In the genomic region with DNA sequence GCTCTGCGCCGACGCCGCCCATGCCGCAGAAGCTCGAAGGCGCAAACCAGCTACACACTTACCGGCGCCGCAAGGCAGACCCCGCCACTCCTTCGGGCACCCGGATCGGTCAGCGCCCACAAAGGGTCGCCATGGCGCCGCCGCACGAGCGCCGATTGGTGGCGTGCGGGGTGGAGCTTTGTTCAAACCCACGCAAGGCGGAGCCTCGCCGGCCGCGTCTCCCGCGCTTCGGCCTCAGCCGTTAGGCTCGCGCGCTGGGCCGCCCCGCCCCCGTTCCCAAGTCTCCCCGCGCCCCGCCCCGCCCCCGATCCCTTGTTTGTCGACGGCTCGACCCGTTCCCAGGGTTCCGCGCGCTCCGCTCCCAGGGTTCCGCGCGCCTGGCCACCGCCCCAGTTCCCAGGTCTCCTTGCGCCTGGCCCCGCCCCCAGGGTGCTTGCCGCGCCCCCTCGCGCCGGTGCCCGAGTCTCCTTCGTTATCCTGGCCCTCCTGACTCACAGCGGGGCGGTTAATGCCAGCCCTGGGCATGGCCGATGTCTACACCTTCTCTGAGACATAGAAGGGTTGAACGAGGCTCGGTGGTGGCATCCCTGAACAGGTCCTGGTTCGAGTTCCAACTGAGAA, we compare ENCODE assay signal across 8 mouse cellular contexts. TPM values are rescaled to one million over a fixed set of nuclear protein-coding genes. Genes with fewer than 3 reads are reported as not detected.
A peak's percentile ranks its signal among the peaks of the same experiment; 100 is the strongest.
DNase-seq lines count a peak whose midpoint lies in the region; ATAC-seq lines count a peak whose summit lies in the region.

A gene (minus strand): TSS at position 180 of the 621 bp plus-strand sequence.

- peak; percentile 98 for ATAC-seq in hindbrain, embryonic 16.5 days

- no peaks in the 10 kb centered on the region for H3K27me3 ChIP-seq in hindbrain, embryonic 16.5 days (replicated peaks; ENCODE audit: control insufficient read depth, insufficient read depth, low read length)

- H3K4me2 ChIP-seq in hindbrain, embryonic 16.5 days (ENCODE audit: low read length): peak within 1 kb of the TSS; percentile 81

- peak within 1 kb of the TSS; percentile 62 for H3K4me3 ChIP-seq in hindbrain, embryonic 16.5 days (ENCODE audit: low read length)
- peak within 1 kb of the TSS; percentile 88 for H3K4me3 ChIP-seq in macrophage (ENCODE audit: inconsistent target)

- H3K4me1 ChIP-seq in hindbrain, embryonic 16.5 days (ENCODE audit: control insufficient read depth, insufficient read depth, low read depth, low read length): peaks cover 30% of the 10 kb centered on the region

- H3K36me3 ChIP-seq in hindbrain, embryonic 16.5 days (ENCODE audit: control insufficient read depth, insufficient read depth, low read length): 0 out of 2 replicates have a peak, but pooled peaks cover 2% of the 10 kb centered on the region
- no peaks in the 10 kb centered on the region for H3K36me3 ChIP-seq in macrophage (ENCODE audit: inconsistent target)

- DNase-seq in T-cell, adult 2 months (ENCODE audit: low spot score): peak; percentile 97
- peak; percentile 98 to 99 for DNase-seq in cerebellum, postnatal 36 days
- DNase-seq in gastrocnemius, adult 18-20 months (ENCODE audit: low spot score): peak; percentile 97
- peak; percentile 98 for DNase-seq in left cerebral cortex, adult 18-20 months (ENCODE audit: low spot score in 2 of 2)
- DNase-seq in right cerebral cortex, adult 18-20 months: peak; percentile 97
- peak; percentile 90 for DNase-seq in urinary bladder, postnatal 10 days (ENCODE audit: low spot score)

- no peaks in the 10 kb centered on the region for H3K9me3 ChIP-seq in hindbrain, embryonic 16.5 days (ENCODE audit: control insufficient read depth, low read length)

- H3K79me2 ChIP-seq in macrophage (ENCODE audit: inconsistent target): peaks cover 68% of the 10 kb centered on the region

- H3K27ac ChIP-seq in hindbrain, embryonic 16.5 days (ENCODE audit: low read depth, low read length): peak within 1 kb of the TSS; percentile 94
- peak within 1 kb of the TSS; percentile 79 for H3K27ac ChIP-seq in macrophage

- H3K9ac ChIP-seq in hindbrain, embryonic 16.5 days (ENCODE audit: low read depth, low read length): peak within 1 kb of the TSS; percentile 90

- under 1% methylated on average over 47 of the region's 72 CpGs for whole genome bisulfite sequencing in hindbrain, embryonic 16.5 days
- WGBS in macrophage (ENCODE audit: missing documents): under 1% methylated on average over 69 of the region's 72 CpGs

RNA-seq across cellular contexts. Expression of the gene that starts here (rescaled TPM):
- 1 to 10 TPM; 2.2 to 2.8 TPM for total RNA-seq in gastrocnemius, adult 18-20 months (2021)
- polyA plus RNA-seq in hindbrain, embryonic 16.5 days (2015; fragmentation: Nextera tagmentation; extraction: Ambion mirVana): 31.3 and 36.7 TPM in 2 replicates
- 10 to 100 TPM; 10.8 to 12.9 TPM for total RNA-seq in left cerebral cortex, adult 18-20 months (2021)
- 10 to 100 TPM in 23 of 26 experiments, 1 to 10 TPM in 3; 5.3 to 54.6 (median 24.2) TPM for total RNA-seq in macrophage (2018; cell fraction: chromatin; rRNA removed)
- 10 to 100 TPM in 22 of 26 experiments, 1 to 10 TPM in 4; 7.2 to 27.0 (median 12.5) TPM for total RNA-seq in macrophage (2018; cell fraction: cytosol; rRNA removed)
- 10 to 100 TPM in 21 of 26 experiments, 1 to 10 TPM in 5; 7.7 to 62.7 (median 23.5) TPM for total RNA-seq in macrophage (2018; cell fraction: nucleus; rRNA removed)
- 10.7 to 17.8 TPM (median 14.2 TPM) in 3 replicates for polyA plus RNA-seq in macrophage (2018)

Comparison
In these comparisons a context has a peak if more than half of its experiments do, and no peak if none do; other contexts are left out.
1. Peak in every context shown above with its lines: DNase-seq, ATAC-seq, H3K4me3 ChIP-seq and H3K27ac ChIP-seq.